Mouse (Mus musculus): ENCODE data around the gene Manbal. TPM values are rescaled to one million over a fixed set of nuclear protein-coding genes. Genes with fewer than 3 reads are reported as not detected.

Manbal gene
- total RNA-seq, 2 experiments from 2014 or later: 7.1 to 21.7 TPM

- no peak for ATAC-seq (replicated peaks; ENCODE audit: poor library complexity, severe bottlenecking)
Measured at GRCm38 (mm10) chr2:157430667-157431429, 63.5 kb downstream of the Manbal start.

DNA sequence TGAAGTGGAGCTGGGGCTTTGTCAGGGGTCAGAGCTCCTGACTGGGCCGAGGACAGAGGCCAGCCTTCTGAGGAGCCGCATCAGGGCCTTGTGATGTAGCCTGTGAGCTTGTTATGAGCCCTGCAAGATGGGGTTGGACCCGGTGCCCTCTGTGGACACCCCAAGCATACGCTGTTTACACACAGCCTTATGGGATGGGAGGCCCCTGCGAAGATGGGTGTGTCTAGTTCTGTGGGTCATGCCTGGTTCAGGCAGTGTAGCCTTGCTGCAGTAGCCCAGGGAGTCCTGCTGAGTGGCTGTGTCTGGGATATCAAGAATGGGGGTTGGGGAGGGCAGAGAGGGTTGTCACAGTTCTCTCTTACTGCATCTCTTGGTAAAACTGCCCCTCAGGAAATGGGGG is 64.5 kb downstream of the Manbal start:
- no peak for ATAC-seq (replicated peaks; ENCODE audit: poor library complexity, severe bottlenecking)

DNA sequence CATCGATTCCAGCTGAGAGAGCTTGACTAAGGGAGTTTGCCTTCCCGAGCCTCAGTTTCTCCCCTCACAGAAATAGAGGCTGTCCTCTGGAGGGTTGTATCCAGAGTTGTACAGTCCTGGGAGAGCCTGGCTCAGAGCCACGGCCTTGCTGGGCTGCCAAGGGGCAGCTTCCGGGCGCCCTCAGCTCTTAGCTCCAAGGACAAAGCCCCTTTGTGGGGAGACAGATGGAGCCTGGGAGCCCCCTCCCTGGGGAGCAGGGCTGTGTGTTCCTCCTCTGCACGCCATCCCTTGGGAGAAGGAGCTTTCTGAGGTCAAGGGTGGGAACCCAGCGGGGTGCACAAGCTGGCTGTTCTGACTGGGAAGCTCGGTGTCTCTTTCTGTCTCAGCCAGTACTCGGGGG is 65.1 kb downstream of the Manbal start:
- ATAC-seq (replicated peaks; ENCODE audit: poor library complexity, severe bottlenecking): no peak

DNA sequence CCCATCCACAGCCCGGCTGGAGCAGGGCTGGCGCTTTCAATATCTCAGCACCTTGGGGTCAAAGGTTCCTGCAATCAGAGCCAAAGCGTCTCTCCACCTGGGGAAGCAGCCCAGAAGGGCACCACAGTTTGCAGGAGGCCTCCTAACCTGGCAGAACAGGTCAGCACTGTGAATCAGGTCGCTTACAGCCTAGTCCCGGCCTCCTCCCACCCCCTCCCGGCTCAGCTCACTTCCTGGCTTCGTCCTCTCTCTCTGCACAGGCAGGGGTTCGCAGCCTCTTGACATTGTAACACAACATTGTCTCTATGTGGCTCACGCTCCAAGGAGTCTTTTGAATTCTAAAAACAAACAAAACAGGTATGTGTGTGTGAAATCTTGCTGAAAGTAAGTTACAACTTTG is 66.6 kb downstream of the Manbal start:
- ATAC-seq (replicated peaks; ENCODE audit: poor library complexity, severe bottlenecking): no peak

- ATAC-seq (replicated peaks; ENCODE audit: poor library complexity, severe bottlenecking): no peak
Measured at GRCm38 (mm10) chr2:157434497-157434896, 67.1 kb downstream of the Manbal start.

DNA sequence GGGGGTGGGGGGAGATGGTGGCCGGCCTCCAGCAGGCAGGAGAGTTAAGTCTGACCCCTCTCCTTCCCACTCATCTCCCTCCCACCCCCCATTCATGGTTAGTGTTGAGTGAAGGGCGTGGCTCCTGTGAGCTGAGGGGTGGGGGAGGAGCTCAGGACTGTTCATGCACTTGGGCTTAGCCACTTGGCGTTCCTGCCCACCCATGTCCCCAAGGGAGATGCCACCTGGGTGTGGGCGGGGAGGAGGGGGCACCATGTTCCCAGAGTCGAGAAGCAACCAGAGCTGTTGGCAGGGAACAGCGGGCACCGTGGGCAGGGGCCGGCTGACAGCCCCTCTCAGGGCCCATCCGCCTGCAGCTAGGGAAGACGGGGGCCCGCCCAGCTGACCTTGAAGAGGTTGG is 69.1 kb downstream of the Manbal start:
- ATAC-seq (replicated peaks; ENCODE audit: poor library complexity, severe bottlenecking): no peak

GRCm38 (mm10) chr2:157437123-157437522 is 69.7 kb downstream of the Manbal start:
- ATAC-seq (replicated peaks; ENCODE audit: poor library complexity, severe bottlenecking): no peak

- ATAC-seq (replicated peaks; ENCODE audit: poor library complexity, severe bottlenecking): no peak
Measured at GRCm38 (mm10) chr2:157441363-157441762, 74.0 kb downstream of the Manbal start.

Other genes starting within 250 kb of the Manbal start
- 65.3 and 71.3 TPM in 2 replicates for gene Samhd1, start 232.3 kb upstream of the Manbal start, total RNA-seq (2014; fragmentation: Nextera tagmentation)
- gene Samhd1, start 232.3 kb upstream of the Manbal start, total RNA-seq (2017): 77.6 and 88.2 TPM in 2 replicates
- gene Rbl1, start 163.1 kb upstream of the Manbal start, total RNA-seq (2014; fragmentation: Nextera tagmentation): 58.6 and 76.1 TPM in 2 replicates
- gene Rbl1, start 163.1 kb upstream of the Manbal start, total RNA-seq (2017): 80.7 and 89.9 TPM in 2 replicates
- 313 and 340 TPM in 2 replicates for gene Rpn2, start 88.6 kb upstream of the Manbal start, total RNA-seq (2014; fragmentation: Nextera tagmentation)
- gene Rpn2, start 88.6 kb upstream of the Manbal start, total RNA-seq (2017): 342 and 366 TPM in 2 replicates
- gene Mroh8, start 88.0 kb upstream of the Manbal start, total RNA-seq (2014; fragmentation: Nextera tagmentation): 0.19 and 0.23 TPM in 2 replicates
- gene Mroh8, start 88.0 kb upstream of the Manbal start, total RNA-seq (2017): 0.09 and 0.36 TPM in 2 replicates
- gene Ghrh, start 20.1 kb upstream of the Manbal start, total RNA-seq (2014; fragmentation: Nextera tagmentation): not detected in 2 replicates
- not detected in 2 replicates for gene Ghrh, start 20.1 kb upstream of the Manbal start, total RNA-seq (2017)
- gene Src, start 50.9 kb downstream of the Manbal start, total RNA-seq (2014; fragmentation: Nextera tagmentation): 0.49 and 0.90 TPM in 2 replicates
- gene Src, start 50.9 kb downstream of the Manbal start, total RNA-seq (2017): 0.22 TPM in 1 of 2 replicates, not detected in the other
- gene Nnat, start 192.5 kb downstream of the Manbal start, total RNA-seq (2014; fragmentation: Nextera tagmentation): not detected in 2 replicates
- gene Nnat, start 192.5 kb downstream of the Manbal start, total RNA-seq (2017): not detected in 2 replicates
- 13.4 and 29.1 TPM in 2 replicates for gene Blcap, start 203.7 kb downstream of the Manbal start, total RNA-seq (2014; fragmentation: Nextera tagmentation)
- gene Blcap, start 203.7 kb downstream of the Manbal start, total RNA-seq (2017): 6.7 and 7.9 TPM in 2 replicates